Mouse (Mus musculus): ENCODE measurements around the gene Olfr311. TPM values are rescaled to one million over a fixed set of nuclear protein-coding genes. Genes with fewer than 3 reads are reported as not detected.
"Not testable (repeated sequence)": the region's sequence is repeated elsewhere in the genome, so short reads cannot be mapped to it uniquely, and the experiment has no call there.

Gene Olfr311
- polyA plus RNA-seq, 1 experiment from 2014 or later = not detected

DNA sequence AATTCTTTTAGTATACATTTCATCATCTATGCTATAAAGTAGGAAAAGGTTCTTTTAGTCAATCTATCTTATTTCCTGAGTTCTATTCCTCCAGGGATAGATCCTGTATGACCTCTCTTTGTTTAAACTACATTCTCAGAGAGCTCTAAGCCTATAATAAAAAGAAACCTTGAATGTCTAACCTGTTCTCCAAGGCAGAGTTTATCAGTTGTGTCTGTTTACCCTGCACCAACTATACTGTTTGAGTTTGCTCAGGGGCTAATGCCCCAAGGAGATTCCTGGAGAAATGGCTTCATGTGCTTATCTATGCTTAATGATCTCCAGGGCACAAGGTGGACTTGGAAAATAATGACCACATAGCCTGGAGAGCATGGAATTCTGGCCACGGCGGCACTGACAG lies 34.7 kb upstream of the Olfr311 start:
- Histone ChIP-seq H3K4me3 (ENCODE audit: low read depth, low read length) (no peak overlapping the region), H3K9ac (ENCODE audit: low read length) (no peak overlapping the region), H3K4me1 (replicated peaks; ENCODE audit: control insufficient read depth, insufficient read depth, low read length) (no peaks in the 10 kb centered on the region), H3K36me3 (ENCODE audit: control insufficient read depth, insufficient read depth, low read length) (no peaks in the 10 kb centered on the region), H3K27me3 (ENCODE audit: control insufficient read depth, insufficient read depth, low read length) (no peaks in the 10 kb centered on the region), H3K27ac (ENCODE audit: low read depth, low read length) (no peak overlapping the region), H3K4me2 (ENCODE audit: low read depth, low read length, severe bottlenecking) (no peak overlapping the region), H3K9me3 (ENCODE audit: control insufficient read depth, low read length) (no peaks in the 10 kb centered on the region)
- DNase-seq (ENCODE audit: low spot score) (no peak), ATAC-seq (replicated peaks; ENCODE audit: low FRiP score) (no peak)
- WGBS = 85% methylated on average over 2 of the region's 2 CpGs

DNA sequence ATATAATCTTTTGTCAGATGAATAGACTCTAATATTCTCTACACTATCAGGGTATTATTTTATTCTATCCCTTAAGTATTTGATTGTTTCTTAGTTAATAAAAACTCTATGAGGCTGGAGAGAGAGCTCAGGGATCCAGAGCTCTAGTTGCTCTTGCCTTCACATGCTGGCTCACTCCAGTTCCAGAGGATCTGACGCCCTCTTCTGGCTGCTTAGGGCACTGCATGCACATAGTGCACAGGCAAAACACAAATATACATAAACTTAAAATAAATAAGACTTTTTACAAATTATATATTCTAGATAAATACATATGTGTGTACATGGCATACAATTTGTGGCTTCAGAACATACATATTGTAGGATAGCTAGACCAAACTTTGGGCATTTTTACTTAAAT lies 27.1 kb upstream of the Olfr311 start:
- no peak for ATAC-seq (replicated peaks; ENCODE audit: low FRiP score)

DNA sequence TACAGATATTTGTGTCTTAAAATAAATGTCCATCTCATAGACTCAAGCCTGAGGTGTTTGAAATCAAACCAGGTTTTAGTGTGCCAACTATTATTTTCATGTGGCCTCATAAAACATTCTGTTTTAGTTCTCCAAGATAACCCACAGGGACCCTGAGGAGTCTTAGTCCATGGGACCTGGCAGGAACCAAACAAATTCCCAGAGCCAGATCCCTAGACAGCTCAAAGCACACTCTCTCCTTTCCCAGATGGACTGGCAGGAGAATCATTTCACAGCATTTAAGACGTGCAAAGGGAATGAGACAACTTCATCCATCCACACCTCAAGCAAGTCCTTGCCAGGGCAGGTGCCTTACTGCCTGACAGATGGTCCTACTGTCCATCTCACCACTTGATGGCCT lies 24.4 kb upstream of the Olfr311 start, which contains the start of gene Olfr313:
Gene Olfr313, plus strand, starts transcription at position 301 of the 400 bp plus-strand sequence.
- WGBS = 77% methylated on average over 1 of the region's 1 CpGs
- not testable (repeated sequence) for H3K4me2 ChIP-seq (ENCODE audit: low read depth, low read length, severe bottlenecking); DNase-seq (ENCODE audit: low spot score); H3K27me3 ChIP-seq (ENCODE audit: control insufficient read depth, insufficient read depth, low read length); H3K27ac ChIP-seq (ENCODE audit: low read depth, low read length); H3K4me3 ChIP-seq (ENCODE audit: low read depth, low read length); H3K9ac ChIP-seq (ENCODE audit: low read length); ATAC-seq (replicated peaks; ENCODE audit: low FRiP score); H3K9me3 ChIP-seq (ENCODE audit: control insufficient read depth, low read length); H3K4me1 ChIP-seq (replicated peaks; ENCODE audit: control insufficient read depth, insufficient read depth, low read length); H3K36me3 ChIP-seq (ENCODE audit: control insufficient read depth, insufficient read depth, low read length)

More for the DNA sequence above, 27.1 kb upstream of the Olfr311 start:
- no peaks in the 10 kb centered on the region for H3K27me3 ChIP-seq (ENCODE audit: control insufficient read depth, insufficient read depth, low read length)
- no peak for DNase-seq (ENCODE audit: low spot score)
- no peak overlapping the region for H3K27ac ChIP-seq (ENCODE audit: low read depth, low read length)
- no peaks in the 10 kb centered on the region for H3K4me1 ChIP-seq (replicated peaks; ENCODE audit: control insufficient read depth, insufficient read depth, low read length)
- no peak overlapping the region for H3K4me2 ChIP-seq (ENCODE audit: low read depth, low read length, severe bottlenecking)
- H3K9me3 ChIP-seq (ENCODE audit: control insufficient read depth, low read length) = no peaks in the 10 kb centered on the region
- 6% methylated on average over 1 of the region's 1 CpGs for WGBS
- H3K4me3 ChIP-seq (ENCODE audit: low read depth, low read length) = no peak overlapping the region
- H3K9ac ChIP-seq (ENCODE audit: low read length) = no peak overlapping the region
- no peaks in the 10 kb centered on the region for H3K36me3 ChIP-seq (ENCODE audit: control insufficient read depth, insufficient read depth, low read length)

DNA sequence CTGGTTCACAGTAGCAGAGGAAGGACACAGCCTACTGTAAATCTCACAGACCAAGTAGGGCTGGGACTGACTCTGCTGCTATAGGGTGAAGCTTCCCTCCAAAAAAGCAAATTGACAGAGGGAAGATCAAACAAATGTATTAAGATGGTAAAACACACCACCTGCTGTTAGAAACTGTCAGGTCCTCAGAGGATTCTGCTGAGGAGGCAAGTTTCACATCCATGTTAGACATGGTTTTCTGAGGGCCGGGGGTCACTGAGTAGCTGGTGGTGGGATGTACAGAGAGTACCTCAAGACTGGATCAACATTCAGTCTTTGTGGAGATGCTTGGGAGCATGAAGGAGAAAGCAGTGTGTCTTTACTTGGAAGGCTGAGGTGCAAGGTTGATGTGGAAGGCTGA lies 23.4 kb upstream of the Olfr311 start:
- no peak overlapping the region for H3K27ac ChIP-seq (ENCODE audit: low read depth, low read length)
- no peaks in the 10 kb centered on the region for H3K9me3 ChIP-seq (ENCODE audit: control insufficient read depth, low read length)
- H3K4me3 ChIP-seq (ENCODE audit: low read depth, low read length) = no peak overlapping the region
- H3K9ac ChIP-seq (ENCODE audit: low read length) = no peak overlapping the region
- ATAC-seq (replicated peaks; ENCODE audit: low FRiP score) (no peak), DNase-seq (ENCODE audit: low spot score) (no peak)
- H3K36me3 ChIP-seq (ENCODE audit: control insufficient read depth, insufficient read depth, low read length) = no peaks in the 10 kb centered on the region
- 84% methylated on average over 1 of the region's 1 CpGs for WGBS
- no peak overlapping the region for H3K4me2 ChIP-seq (ENCODE audit: low read depth, low read length, severe bottlenecking)
- H3K4me1 ChIP-seq (replicated peaks; ENCODE audit: control insufficient read depth, insufficient read depth, low read length) = no peaks in the 10 kb centered on the region
- no peaks in the 10 kb centered on the region for H3K27me3 ChIP-seq (ENCODE audit: control insufficient read depth, insufficient read depth, low read length)

DNA sequence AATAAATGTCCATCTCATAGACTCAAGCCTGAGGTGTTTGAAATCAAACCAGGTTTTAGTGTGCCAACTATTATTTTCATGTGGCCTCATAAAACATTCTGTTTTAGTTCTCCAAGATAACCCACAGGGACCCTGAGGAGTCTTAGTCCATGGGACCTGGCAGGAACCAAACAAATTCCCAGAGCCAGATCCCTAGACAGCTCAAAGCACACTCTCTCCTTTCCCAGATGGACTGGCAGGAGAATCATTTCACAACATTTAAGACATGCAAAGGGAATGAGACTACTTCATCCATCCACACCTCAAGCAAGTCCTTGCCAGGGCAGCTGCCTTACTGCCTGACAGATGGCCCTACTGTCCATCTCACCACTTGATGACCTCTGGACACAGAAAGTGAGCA lies 10.1 kb upstream of the Olfr311 start, which contains the start of gene Olfr312:
Gene Olfr312, plus strand, starts transcription at position 301 of the 400 bp plus-strand sequence.
- not testable (repeated sequence) for H3K9me3 ChIP-seq (ENCODE audit: control insufficient read depth, low read length); H3K27ac ChIP-seq (ENCODE audit: low read depth, low read length); H3K4me2 ChIP-seq (ENCODE audit: low read depth, low read length, severe bottlenecking); H3K4me1 ChIP-seq (replicated peaks; ENCODE audit: control insufficient read depth, insufficient read depth, low read length); ATAC-seq (replicated peaks; ENCODE audit: low FRiP score); H3K9ac ChIP-seq (ENCODE audit: low read length); H3K27me3 ChIP-seq (ENCODE audit: control insufficient read depth, insufficient read depth, low read length); H3K36me3 ChIP-seq (ENCODE audit: control insufficient read depth, insufficient read depth, low read length); DNase-seq (ENCODE audit: low spot score); H3K4me3 ChIP-seq (ENCODE audit: low read depth, low read length)

DNA sequence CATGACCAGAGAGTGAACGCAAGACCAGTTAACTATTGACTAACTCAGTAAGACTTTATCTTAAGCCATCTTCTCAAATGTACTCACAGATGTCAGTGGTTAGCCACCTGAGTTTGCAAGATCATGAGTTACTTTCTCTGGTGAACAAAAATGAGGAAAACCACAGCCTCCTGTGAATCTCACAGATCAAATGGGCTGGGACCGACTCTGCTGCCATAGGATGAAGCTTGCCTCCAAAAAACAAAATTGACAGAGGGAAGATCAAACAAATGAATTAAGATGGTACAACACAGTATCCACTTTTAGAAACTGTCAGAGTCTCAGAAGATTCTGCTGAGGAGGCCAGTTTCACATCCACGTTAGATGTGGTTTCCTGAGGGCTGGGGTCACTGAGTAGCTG lies 9.3 kb upstream of the Olfr311 start:
- Histone ChIP-seq H3K9me3 (ENCODE audit: control insufficient read depth, low read length) (no peaks in the 10 kb centered on the region), H3K9ac (ENCODE audit: low read length) (no peak overlapping the region), H3K27ac (ENCODE audit: low read depth, low read length) (no peak overlapping the region), H3K4me3 (ENCODE audit: low read depth, low read length) (no peak overlapping the region), H3K4me1 (replicated peaks; ENCODE audit: control insufficient read depth, insufficient read depth, low read length) (no peaks in the 10 kb centered on the region), H3K27me3 (ENCODE audit: control insufficient read depth, insufficient read depth, low read length) (no peaks in the 10 kb centered on the region), H3K36me3 (ENCODE audit: control insufficient read depth, insufficient read depth, low read length) (no peaks in the 10 kb centered on the region), H3K4me2 (ENCODE audit: low read depth, low read length, severe bottlenecking) (no peak overlapping the region)
- WGBS = 84% methylated on average over 3 of the region's 3 CpGs
- no peak for ATAC-seq (replicated peaks; ENCODE audit: low FRiP score)
- no peak for DNase-seq (ENCODE audit: low spot score)

DNA sequence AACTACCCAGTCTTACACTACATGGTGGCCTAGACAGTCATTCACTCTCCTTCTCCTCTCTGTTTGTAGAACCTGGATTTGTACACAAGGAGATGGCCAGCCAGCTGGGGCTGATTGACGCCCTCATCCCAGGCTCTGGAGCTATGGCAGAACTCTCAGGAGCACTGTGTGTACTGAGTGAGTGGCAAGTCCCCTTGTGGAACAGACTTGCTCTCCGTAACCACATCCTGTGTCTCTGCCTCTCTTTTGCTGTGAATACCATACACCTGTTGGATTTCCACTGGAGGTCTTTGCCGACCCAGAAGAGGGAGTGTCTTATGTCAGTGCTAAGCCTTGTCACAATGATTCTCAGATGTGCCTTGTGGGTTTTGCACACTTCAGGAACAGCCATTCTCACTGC lies 6.5 kb upstream of the Olfr311 start:
- H3K4me2 ChIP-seq (ENCODE audit: low read depth, low read length, severe bottlenecking); DNase-seq (ENCODE audit: low spot score); H3K9me3 ChIP-seq (ENCODE audit: control insufficient read depth, low read length); H3K4me3 ChIP-seq (ENCODE audit: low read depth, low read length); H3K4me1 ChIP-seq (replicated peaks; ENCODE audit: control insufficient read depth, insufficient read depth, low read length); H3K9ac ChIP-seq (ENCODE audit: low read length); H3K36me3 ChIP-seq (ENCODE audit: control insufficient read depth, insufficient read depth, low read length); H3K27me3 ChIP-seq (ENCODE audit: control insufficient read depth, insufficient read depth, low read length); ATAC-seq (replicated peaks; ENCODE audit: low FRiP score); H3K27ac ChIP-seq (ENCODE audit: low read depth, low read length): not testable (repeated sequence)
- 95% methylated on average over 3 of the region's 3 CpGs for WGBS

DNA sequence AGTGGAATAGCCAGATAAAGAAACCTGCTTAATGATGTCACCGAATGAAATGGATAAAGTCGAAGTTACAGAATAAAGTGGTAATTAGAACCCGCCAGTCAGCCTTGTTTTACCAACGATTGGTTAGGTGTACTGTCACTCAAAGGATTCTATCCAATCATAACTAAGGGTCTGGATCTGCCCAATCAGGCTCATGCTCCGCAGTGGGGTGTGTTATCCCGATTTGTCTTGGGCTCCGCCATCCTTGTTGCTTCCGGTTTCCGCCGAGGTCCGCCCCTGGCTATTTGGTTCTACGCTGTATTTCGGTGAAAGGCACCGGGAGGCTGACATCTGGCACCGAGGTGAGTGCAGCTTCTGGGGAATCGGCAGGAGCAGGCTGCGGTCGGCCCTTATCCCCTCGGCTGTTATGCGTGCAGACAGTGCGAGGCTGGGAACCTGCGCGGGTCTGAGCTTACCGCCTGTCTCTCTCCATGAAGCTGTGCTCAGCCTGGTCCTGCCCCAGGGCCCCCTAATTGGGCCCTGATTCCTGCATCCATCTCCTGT lies 7.9 kb downstream of the Olfr311 start, which contains the start of gene Gm12258:
Gene Gm12258, plus strand, starts transcription at position 240 of the 543 bp plus-strand sequence.
- Histone ChIP-seq H3K4me1 (replicated peaks; ENCODE audit: control insufficient read depth, insufficient read depth, low read length) (peaks cover 3% of the 10 kb centered on the region; the same call in 1 of the 2 replicates), H3K9ac (ENCODE audit: low read length) (peak within 1 kb of the TSS; percentile 77), H3K36me3 (ENCODE audit: control insufficient read depth, insufficient read depth, low read length) (peaks cover 4% of the 10 kb centered on the region; the same call in 1 of the 2 replicates), H3K27me3 (ENCODE audit: control insufficient read depth, insufficient read depth, low read length) (no peaks in the 10 kb centered on the region), H3K4me3 (ENCODE audit: low read depth, low read length) (peak within 1 kb of the TSS; percentile 74), H3K9me3 (ENCODE audit: control insufficient read depth, low read length) (no peaks in the 10 kb centered on the region), H3K4me2 (ENCODE audit: low read depth, low read length, severe bottlenecking) (peak within 1 kb of the TSS; percentile 79), H3K27ac (ENCODE audit: low read depth, low read length) (no peak within 1 kb of the TSS)
- peak; percentile 86 for DNase-seq (ENCODE audit: low spot score)
- under 1% methylated on average over 24 of the region's 24 CpGs for WGBS
- peak; percentile 100 for ATAC-seq (replicated peaks; ENCODE audit: low FRiP score)

DNA sequence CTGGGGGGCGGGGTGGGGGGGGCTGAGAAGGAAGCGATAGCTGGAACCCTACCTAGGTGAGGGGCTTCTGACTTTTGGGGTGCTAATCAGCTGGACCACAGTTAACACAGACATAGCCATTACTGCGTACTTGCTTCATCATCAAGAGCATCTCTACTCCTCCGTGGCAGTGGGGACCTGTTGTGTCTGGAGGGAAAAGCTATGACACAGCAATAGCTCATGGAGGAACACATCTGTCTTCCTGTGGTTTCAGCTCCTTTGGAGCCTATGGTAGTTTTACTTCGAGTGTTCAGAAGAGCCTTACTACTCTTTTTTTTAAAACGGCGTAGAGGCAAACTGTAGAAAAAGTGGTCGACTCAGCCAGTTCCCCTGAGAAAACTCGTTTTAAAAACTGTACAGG lies 8.6 kb downstream of the Olfr311 start:
- H3K4me2 ChIP-seq (ENCODE audit: low read depth, low read length, severe bottlenecking) = peak overlapping the region; percentile 79
- no peaks in the 10 kb centered on the region for H3K27me3 ChIP-seq (ENCODE audit: control insufficient read depth, insufficient read depth, low read length)
- no peaks in the 10 kb centered on the region for H3K9me3 ChIP-seq (ENCODE audit: control insufficient read depth, low read length)
- ATAC-seq (replicated peaks; ENCODE audit: low FRiP score) (no peak), DNase-seq (ENCODE audit: low spot score) (no peak)
- peak overlapping the region; percentile 77 for H3K9ac ChIP-seq (ENCODE audit: low read length)
- H3K4me3 ChIP-seq (ENCODE audit: low read depth, low read length) = peak overlapping the region; percentile 74
- H3K36me3 ChIP-seq (ENCODE audit: control insufficient read depth, insufficient read depth, low read length) = peaks cover 4% of the 10 kb centered on the region; the same call in 1 of the 2 replicates
- 49% methylated on average over 9 of the region's 9 CpGs for WGBS
- no peak overlapping the region for H3K27ac ChIP-seq (ENCODE audit: low read depth, low read length)
- H3K4me1 ChIP-seq (replicated peaks; ENCODE audit: control insufficient read depth, insufficient read depth, low read length) = peaks cover 3% of the 10 kb centered on the region; the same call in 1 of the 2 replicates

All from forebrain, embryonic 11.5 days (tissue).